In genomic region chr8:94862487-94863220, GRCm38 (mm10) we compare ENCODE assay signal across 19 mouse cellular contexts. TPM values are rescaled to one million over a fixed set of nuclear protein-coding genes. Genes with fewer than 3 reads are reported as not detected.
DNase-seq lines count a peak whose midpoint lies in the region; ATAC-seq and TF ChIP-seq lines count a peak whose summit lies in the region.
"Had no signal": no experiment of that assay in that cellular context is flagged by ENCODE, and none has a peak within 500 bp of the region (broad histone marks: within the 10 kb centered on the region; RNA-seq: fewer than 3 reads in every experiment).

No protein-coding gene starts in this region.

- peak overlapping the region; percentile 44 for H3K27ac ChIP-seq in heart, postnatal 0 days (ENCODE audit: low read depth)
- H3K27ac ChIP-seq in lung, embryonic 15.5 days = peak overlapping the region; percentile 53
- H3K27ac ChIP-seq in brown adipose tissue, adult 24 weeks (replicated peaks; ENCODE audit: low read depth, low read length) = peak overlapping the region; percentile 28
- H3K27ac ChIP-seq in liver, embryonic 16.5 days (ENCODE audit: low read length) = 0 out of 2 replicates have a peak overlapping the region, but pooled peaks have one; percentile 2
- H3K27ac ChIP-seq: embryonic facial prominence, embryonic 10.5 days; hindbrain, embryonic 10.5 days; left cerebral cortex, adult 2 months had no signal

- TF ChIP-seq POLR2A in lung, adult 2 months (IDR thresholded peaks at IDR 0.05; ENCODE audit: borderline replicate concordance, extremely low read depth, low read depth, low read length) = no peak

- no peaks in the 10 kb centered on the region for H3K9me3 ChIP-seq in heart, postnatal 0 days (replicated peaks; ENCODE audit: control insufficient read depth, low read length)
- H3K9me3 ChIP-seq in lung, embryonic 15.5 days = no peaks in the 10 kb centered on the region
- H3K9me3 ChIP-seq in liver, embryonic 16.5 days (replicated peaks; ENCODE audit: control insufficient read depth, low read length) = no peaks in the 10 kb centered on the region
- H3K9me3 ChIP-seq: embryonic facial prominence, embryonic 10.5 days; hindbrain, embryonic 10.5 days had no signal

- H3K9ac ChIP-seq in heart, postnatal 0 days (replicated peaks; ENCODE audit: low read depth, low read length) = no peak overlapping the region
- no peak overlapping the region for H3K9ac ChIP-seq in lung, embryonic 15.5 days
- no peak overlapping the region for H3K9ac ChIP-seq in liver, embryonic 16.5 days (ENCODE audit: low read depth, low read length)
- H3K9ac ChIP-seq: forebrain, postnatal 0 days had no signal

- peaks cover 8% of the 10 kb centered on the region for H3K4me1 ChIP-seq in heart, postnatal 0 days (ENCODE audit: control insufficient read depth, insufficient read depth)
- peaks cover 16% of the 10 kb centered on the region for H3K4me1 ChIP-seq in lung, embryonic 15.5 days
- no peaks in the 10 kb centered on the region for H3K4me1 ChIP-seq in lung, adult 2 months (ENCODE audit: control insufficient read depth, insufficient read depth, low read length)
- H3K4me1 ChIP-seq in brown adipose tissue, adult 24 weeks (ENCODE audit: control insufficient read depth, insufficient read depth, insufficient read length, low read length) = 0 out of 2 replicates have a peak, but pooled peaks cover 2% of the 10 kb centered on the region
- H3K4me1 ChIP-seq in liver, embryonic 16.5 days (ENCODE audit: control insufficient read depth, low read depth, low read length) = peaks cover 21% of the 10 kb centered on the region

- H3K4me2 ChIP-seq in heart, postnatal 0 days (ENCODE audit: low read depth, low read length) = no peak overlapping the region
- no peak overlapping the region for H3K4me2 ChIP-seq in lung, embryonic 15.5 days
- H3K4me2 ChIP-seq in liver, embryonic 16.5 days (ENCODE audit: low read depth, low read length) = no peak overlapping the region

- peak; percentile 50 for ATAC-seq in heart, postnatal 0 days (ENCODE audit: insufficient read depth, low read depth)
- no peak for ATAC-seq in lung, embryonic 15.5 days (ENCODE audit: borderline replicate concordance, extremely low read depth, low FRiP score, low TSS enrichment)
- no peak for ATAC-seq in liver, embryonic 16.5 days (ENCODE audit: low read depth)
- ATAC-seq: forebrain, postnatal 0 days; midbrain, embryonic 16.5 days had no signal

- WGBS in heart, postnatal 0 days = 69% methylated on average over 12 of the region's 12 CpGs
- 79% methylated on average over 12 of the region's 12 CpGs for WGBS in lung, embryonic 15.5 days
- 62% methylated on average over 12 of the region's 12 CpGs for WGBS in lung, adult 2 months
- WGBS in liver, embryonic 16.5 days (ENCODE audit: insufficient replicate concordance) = 76% methylated on average over 12 of the region's 12 CpGs

- H3K36me3 ChIP-seq in heart, postnatal 0 days (replicated peaks; ENCODE audit: control insufficient read depth, insufficient read depth, low read length) = peaks cover 57% of the 10 kb centered on the region
- H3K36me3 ChIP-seq in lung, embryonic 15.5 days = peaks cover 66% of the 10 kb centered on the region
- H3K36me3 ChIP-seq in liver, embryonic 16.5 days (ENCODE audit: control insufficient read depth, insufficient read depth) = peaks cover 52% of the 10 kb centered on the region

- no peak for TF ChIP-seq EP300 in heart, postnatal 0 days (IDR thresholded peaks at IDR 0.05; ENCODE audit: low read depth)

- peak; percentile 39 for DNase-seq in heart, postnatal 0 days (ENCODE audit: low spot score)
- no peak for DNase-seq in heart, postnatal 25 days (ENCODE audit: low spot score)
- DNase-seq in lung, adult 2 months = no peak
- DNase-seq in cerebellum, postnatal 10 days = no peak
- DNase-seq: adrenal gland, postnatal 36 days; cerebellum, postnatal 36 days; forebrain, postnatal 0 days; gastrocnemius, postnatal 14 days; spleen, adult 18-20 months; thymus, postnatal 25 days had no signal

- TF ChIP-seq CTCF in heart, postnatal 0 days (IDR thresholded peaks at IDR 0.05; ENCODE audit: low read depth) = no peak
- TF ChIP-seq CTCF in lung, adult 2 months (IDR thresholded peaks at IDR 0.05; ENCODE audit: insufficient read depth, low read length) = no peak

- no peak overlapping the region for H3K4me3 ChIP-seq in heart, postnatal 0 days (ENCODE audit: low read depth, low read length)
- H3K4me3 ChIP-seq in lung, embryonic 15.5 days = no peak overlapping the region
- no peak overlapping the region for H3K4me3 ChIP-seq in lung, adult 2 months (replicated peaks; ENCODE audit: extremely low read depth, low read depth, low read length)
- H3K4me3 ChIP-seq in brown adipose tissue, adult 24 weeks (ENCODE audit: insufficient read depth, low read depth, low read length) = no peak overlapping the region
- H3K4me3 ChIP-seq in liver, embryonic 16.5 days (ENCODE audit: low read depth, low read length) = no peak overlapping the region
- H3K4me3 ChIP-seq: embryonic facial prominence, embryonic 10.5 days; erythroblast, embryonic 14.5 days; hindbrain, embryonic 10.5 days; left cerebral cortex, adult 2 months had no signal

- no peaks in the 10 kb centered on the region for H3K27me3 ChIP-seq in heart, postnatal 0 days (ENCODE audit: control insufficient read depth, insufficient read depth, low read length)
- H3K27me3 ChIP-seq in lung, embryonic 15.5 days = no peaks in the 10 kb centered on the region
- no peaks in the 10 kb centered on the region for H3K27me3 ChIP-seq in liver, embryonic 16.5 days (ENCODE audit: control insufficient read depth, insufficient read depth, low read depth, low read length)

- intact Hi-C loops in heart, postnatal 25 days (cut with DNase I) = no loop called here

RNA-seq across cellular contexts. Expression of gene Polr2c, which starts 5.4 kb away (rescaled TPM):
- total RNA-seq in heart, postnatal 0 days (2014; rRNA removed; ENCODE audit: low replicate concordance) = 96.3 and 112 TPM in 2 replicates
- polyA plus RNA-seq in heart, postnatal 0 days (2015; fragmentation: Nextera tagmentation; extraction: Ambion mirVana) = 117 and 121 TPM in 2 replicates
- total RNA-seq in heart, postnatal 25 days (2021) = 10 to 100 TPM; 57.5 to 64.3 TPM
- 161 and 164 TPM in 2 replicates for polyA plus RNA-seq in lung, embryonic 15.5 days (2015; fragmentation: Nextera tagmentation; extraction: Ambion mirVana)
- 81.9 and 105 TPM in 2 replicates for polyA plus RNA-seq in lung, adult 2 months (2012; rRNA removed)
- 55.0 and 64.8 TPM in 2 replicates for polyA plus RNA-seq in brown adipose tissue, adult 24 weeks (2012; ENCODE audit: insufficient read depth, insufficient read length, missing spikeins)
- polyA plus RNA-seq in liver, embryonic 16.5 days (2015; fragmentation: Nextera tagmentation; extraction: Ambion mirVana) = 65.7 and 67.0 TPM in 2 replicates

RNA-seq across cellular contexts. Expression of gene Dok4, which starts 13.5 kb away (rescaled TPM):
- 43.4 and 59.1 TPM in 2 replicates for total RNA-seq in heart, postnatal 0 days (2014; rRNA removed; ENCODE audit: low replicate concordance)
- polyA plus RNA-seq in heart, postnatal 0 days (2015; fragmentation: Nextera tagmentation; extraction: Ambion mirVana) = 27.7 and 28.7 TPM in 2 replicates
- 10 to 100 TPM; 17.5 to 21.4 TPM for total RNA-seq in heart, postnatal 25 days (2021)
- 40.4 and 45.7 TPM in 2 replicates for polyA plus RNA-seq in lung, embryonic 15.5 days (2015; fragmentation: Nextera tagmentation; extraction: Ambion mirVana)
- 39.6 and 46.4 TPM in 2 replicates for polyA plus RNA-seq in lung, adult 2 months (2012; rRNA removed)
- polyA plus RNA-seq in brown adipose tissue, adult 24 weeks (2012; ENCODE audit: insufficient read depth, insufficient read length, missing spikeins) = 3.8 and 8.4 TPM in 2 replicates
- polyA plus RNA-seq in liver, embryonic 16.5 days (2015; fragmentation: Nextera tagmentation; extraction: Ambion mirVana) = 7.8 and 9.4 TPM in 2 replicates

RNA-seq across cellular contexts. Expression of gene Ciapin1, which starts 24.5 kb away (rescaled TPM):
- total RNA-seq in heart, postnatal 0 days (2014; rRNA removed; ENCODE audit: low replicate concordance) = 41.6 and 80.6 TPM in 2 replicates
- 84.0 and 92.2 TPM in 2 replicates for polyA plus RNA-seq in heart, postnatal 0 days (2015; fragmentation: Nextera tagmentation; extraction: Ambion mirVana)
- 10 to 100 TPM; 73.7 to 80.1 TPM for total RNA-seq in heart, postnatal 25 days (2021)
- polyA plus RNA-seq in lung, embryonic 15.5 days (2015; fragmentation: Nextera tagmentation; extraction: Ambion mirVana) = 104 and 105 TPM in 2 replicates
- polyA plus RNA-seq in lung, adult 2 months (2012; rRNA removed) = 22.9 and 27.8 TPM in 2 replicates
- 61.4 and 80.8 TPM in 2 replicates for polyA plus RNA-seq in brown adipose tissue, adult 24 weeks (2012; ENCODE audit: insufficient read depth, insufficient read length, missing spikeins)
- 37.5 TPM in 2 replicates for polyA plus RNA-seq in liver, embryonic 16.5 days (2015; fragmentation: Nextera tagmentation; extraction: Ambion mirVana)

RNA-seq across cellular contexts. Expression of gene Coq9, which starts 24.5 kb away (rescaled TPM):
- 620 and 677 TPM in 2 replicates for total RNA-seq in heart, postnatal 0 days (2014; rRNA removed; ENCODE audit: low replicate concordance)
- 290 and 300 TPM in 2 replicates for polyA plus RNA-seq in heart, postnatal 0 days (2015; fragmentation: Nextera tagmentation; extraction: Ambion mirVana)
- 100 to 1,000 TPM; 542 TPM for total RNA-seq in heart, postnatal 25 days (2021)
- polyA plus RNA-seq in lung, embryonic 15.5 days (2015; fragmentation: Nextera tagmentation; extraction: Ambion mirVana) = 63.0 and 68.0 TPM in 2 replicates
- 123 and 158 TPM in 2 replicates for polyA plus RNA-seq in lung, adult 2 months (2012; rRNA removed)
- 313 and 387 TPM in 2 replicates for polyA plus RNA-seq in brown adipose tissue, adult 24 weeks (2012; ENCODE audit: insufficient read depth, insufficient read length, missing spikeins)
- 55.3 and 61.8 TPM in 2 replicates for polyA plus RNA-seq in liver, embryonic 16.5 days (2015; fragmentation: Nextera tagmentation; extraction: Ambion mirVana)

RNA-seq across cellular contexts. Expression of gene Ccl17, which starts 52.4 kb away (rescaled TPM):
- total RNA-seq in heart, postnatal 0 days (2014; rRNA removed; ENCODE audit: low replicate concordance) = not detected in 2 replicates
- 0.25 TPM in 1 of 2 replicates, not detected in the other for polyA plus RNA-seq in heart, postnatal 0 days (2015; fragmentation: Nextera tagmentation; extraction: Ambion mirVana)
- total RNA-seq in heart, postnatal 25 days (2021) = not detected
- 0.32 TPM in 1 of 2 replicates, not detected in the other for polyA plus RNA-seq in lung, embryonic 15.5 days (2015; fragmentation: Nextera tagmentation; extraction: Ambion mirVana)
- 6.4 and 9.8 TPM in 2 replicates for polyA plus RNA-seq in lung, adult 2 months (2012; rRNA removed)
- not detected in 2 replicates for polyA plus RNA-seq in brown adipose tissue, adult 24 weeks (2012; ENCODE audit: insufficient read depth, insufficient read length, missing spikeins)
- not detected in 2 replicates for polyA plus RNA-seq in liver, embryonic 16.5 days (2015; fragmentation: Nextera tagmentation; extraction: Ambion mirVana)
- total RNA-seq: forebrain, postnatal 0 days; gastrocnemius, postnatal 14 days had no signal
- polyA plus RNA-seq: embryonic facial prominence, embryonic 10.5 days; erythroblast, embryonic 14.5 days; hindbrain, embryonic 10.5 days; limb, embryonic 11.5 days had no signal

Comparison
In these comparisons a context has a peak if more than half of its experiments do, and no peak if none do; other contexts are left out.
1. H3K27ac ChIP-seq: peak in every context shown above with its lines; median percentile 53 in lung, embryonic 15.5 days; 44 in heart, postnatal 0 days; 28 in brown adipose tissue, adult 24 weeks; 2 in liver, embryonic 16.5 days.